Mouse (Mus musculus): ENCODE results near the gene Ppp2r5c.

Ppp2r5c gene

GRCm38 (mm10) chr12:110446290-110447170 is at the start of gene Ppp2r5c:
Ppp2r5c (plus strand) TSS chr12:110447120.
- DNase-seq, result peak; percentile 97

- DNase-seq, result peak; percentile 74
These were observed 48.6 kb upstream of the Ppp2r5c start for GRCm38 (mm10) chr12:110398351-110398750.

- DNase-seq, result no peak
These were observed 47.8 kb upstream of the Ppp2r5c start for GRCm38 (mm10) chr12:110399161-110399560.

- no peak for DNase-seq
These were observed 46.0 kb upstream of the Ppp2r5c start for GRCm38 (mm10) chr12:110400936-110401335.

GRCm38 (mm10) chr12:110401871-110402270 is 45.0 kb upstream of the Ppp2r5c start:
- no peak for DNase-seq

- DNase-seq, result peak; percentile 43
These were observed 30.7 kb upstream of the Ppp2r5c start for GRCm38 (mm10) chr12:110416244-110416643.

- DNase-seq, result peak; percentile 29
These were observed 29.6 kb upstream of the Ppp2r5c start for GRCm38 (mm10) chr12:110417023-110417986.

- DNase-seq, result peak; percentile 89
These were observed 28.8 kb upstream of the Ppp2r5c start for GRCm38 (mm10) chr12:110417987-110418734.

GRCm38 (mm10) chr12:110418735-110419350 is 28.1 kb upstream of the Ppp2r5c start:
- peak; percentile 72 for DNase-seq

- DNase-seq, result no peak
These were observed 27.0 kb upstream of the Ppp2r5c start for GRCm38 (mm10) chr12:110419879-110420278.

GRCm38 (mm10) chr12:110421361-110421760 is 25.6 kb upstream of the Ppp2r5c start:
- DNase-seq, result no peak

- peak; percentile 64 for DNase-seq
These were observed 22.8 kb upstream of the Ppp2r5c start for GRCm38 (mm10) chr12:110424008-110424704.

- no peak for DNase-seq
These were observed 20.4 kb upstream of the Ppp2r5c start for GRCm38 (mm10) chr12:110426417-110427010.

GRCm38 (mm10) chr12:110429340-110429973 is 17.5 kb upstream of the Ppp2r5c start:
- DNase-seq, result no peak

GRCm38 (mm10) chr12:110429990-110430389 is 16.9 kb upstream of the Ppp2r5c start:
- DNase-seq, result no peak

- DNase-seq, result no peak
These were observed 15.1 kb upstream of the Ppp2r5c start for GRCm38 (mm10) chr12:110431805-110432204.

- peak; percentile 24 for DNase-seq
These were observed 10.1 kb upstream of the Ppp2r5c start for GRCm38 (mm10) chr12:110436638-110437366.

GRCm38 (mm10) chr12:110437367-110437703 is 9.6 kb upstream of the Ppp2r5c start:
- no peak for DNase-seq

- peak; percentile 36 for DNase-seq
These were observed 8.4 kb upstream of the Ppp2r5c start for GRCm38 (mm10) chr12:110438367-110438973.

All from kidney, adult 9 months (tissue).